Mouse (Mus musculus): ENCODE data around the gene Copg2. TPM values are rescaled to one million over a fixed set of nuclear protein-coding genes. Genes with fewer than 3 reads are reported as not detected.

The Copg2 gene
- polyA plus RNA-seq, 1 experiment from 2014 or later: 31.8 TPM

DNA sequence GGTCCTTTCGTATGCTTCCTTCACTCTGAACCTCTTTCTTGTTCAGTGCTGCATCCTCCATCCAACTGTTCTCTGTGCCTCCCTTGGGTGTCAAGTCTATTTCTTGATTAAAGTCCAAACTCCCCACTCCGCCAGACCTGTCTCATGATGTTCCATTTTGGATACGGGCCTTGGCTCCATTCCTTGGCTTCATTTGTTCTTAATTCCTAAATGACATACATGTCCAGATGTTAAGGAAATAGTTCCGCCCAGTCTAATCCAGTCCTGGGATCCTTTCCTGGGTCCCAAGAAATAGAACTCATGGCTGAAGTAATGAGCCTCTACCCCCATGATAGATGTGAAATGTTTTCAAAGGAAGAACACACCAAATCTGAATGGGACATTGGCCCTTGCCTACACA is 198.6 kb downstream of the Copg2 start:
- 95% methylated on average over 4 of the region's 4 CpGs for WGBS
- no peak overlapping the region for H3K27ac ChIP-seq
- no peak overlapping the region for H3K4me2 ChIP-seq
- no peaks in the 10 kb centered on the region for H3K9me3 ChIP-seq
- ATAC-seq (ENCODE audit: low FRiP score): no peak
- no peak overlapping the region for H3K9ac ChIP-seq
- peaks cover 12% of the 10 kb centered on the region for H3K4me1 ChIP-seq (replicated peaks)
- H3K36me3 ChIP-seq: no peaks in the 10 kb centered on the region
- no peak overlapping the region for H3K4me3 ChIP-seq
- H3K27me3 ChIP-seq: no peaks in the 10 kb centered on the region

MicroRNAs within 50 kb of the gene (microRNA counts, 519-probe panel; counts per million panel counts)
- microRNA mmu-miR-335-3p: 3,547 counts per million, percentile 46 among the panel's probes with 10 or more counts
- microRNA mmu-miR-335-5p: 5,478 counts per million, percentile 92 among the panel's probes with 10 or more counts

Small RNA genes lying within 50 kb of the gene (microRNA-seq; reads per million reads assigned to microRNA genes)
- 45,403 reads per million, percentile 99 among the genes with 10 or more reads in this experiment for gene Mir335

Other genes with a start within 250 kb of the Copg2 start
- 13.3 and 14.2 TPM in 2 replicates for gene Cep41, start 203.0 kb downstream of the Copg2 start, polyA plus RNA-seq (2015; fragmentation: Nextera tagmentation; extraction: Ambion mirVana)
- gene Mest, start 173.2 kb downstream of the Copg2 start, polyA plus RNA-seq (2015; fragmentation: Nextera tagmentation; extraction: Ambion mirVana): 367 and 379 TPM in 2 replicates
- 0.44 and 0.63 TPM in 2 replicates for gene Tsga13, start 18.8 kb upstream of the Copg2 start, polyA plus RNA-seq (2015; fragmentation: Nextera tagmentation; extraction: Ambion mirVana)
- gene Klf14, start 62.3 kb upstream of the Copg2 start, polyA plus RNA-seq (2015; fragmentation: Nextera tagmentation; extraction: Ambion mirVana): 0.10 and 0.26 TPM in 2 replicates